Mouse (Mus musculus): Measurements from ENCODE around the gene Lin7b. TPM values are rescaled to one million over a fixed set of nuclear protein-coding genes. Genes with fewer than 3 reads are reported as not detected.

Gene Lin7b
- polyA plus RNA-seq, 1 experiment from 2014 or later: 0.96 TPM

DNA sequence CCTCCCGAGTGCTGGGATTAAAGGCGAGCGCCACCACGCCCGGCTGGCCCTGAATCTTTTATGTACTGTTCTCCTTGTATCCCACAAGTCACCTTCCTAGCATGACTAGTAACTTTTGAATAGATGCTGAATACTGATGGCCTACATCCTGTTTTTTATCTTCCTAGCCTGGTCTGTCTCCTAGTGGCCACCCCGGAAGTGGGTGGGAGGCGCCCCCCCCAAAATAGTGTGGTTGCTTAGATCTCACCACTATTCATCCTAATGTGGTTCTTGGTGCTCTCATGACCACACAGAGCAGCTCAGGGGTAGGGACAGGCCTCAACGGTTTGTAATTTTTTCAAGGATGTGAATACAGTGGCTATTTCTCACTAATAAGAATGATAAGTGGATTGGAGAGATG, 4.2 kb upstream of the Lin7b start:
- Histone ChIP-seq H3K9ac (no peak overlapping the region), H3K36me3 (peaks cover 72% of the 10 kb centered on the region), H3K4me3 (replicated peaks) (no peak overlapping the region), H3K27me3 (peaks cover 6% of the 10 kb centered on the region), H3K4me2 (no peak overlapping the region), H3K9me3 (replicated peaks) (no peaks in the 10 kb centered on the region), H3K27ac (no peak overlapping the region), H3K4me1 (peaks cover 16% of the 10 kb centered on the region)
- ATAC-seq (replicated peaks; ENCODE audit: low FRiP score): no peak
- WGBS: 90% methylated on average over 8 of the region's 8 CpGs

DNA sequence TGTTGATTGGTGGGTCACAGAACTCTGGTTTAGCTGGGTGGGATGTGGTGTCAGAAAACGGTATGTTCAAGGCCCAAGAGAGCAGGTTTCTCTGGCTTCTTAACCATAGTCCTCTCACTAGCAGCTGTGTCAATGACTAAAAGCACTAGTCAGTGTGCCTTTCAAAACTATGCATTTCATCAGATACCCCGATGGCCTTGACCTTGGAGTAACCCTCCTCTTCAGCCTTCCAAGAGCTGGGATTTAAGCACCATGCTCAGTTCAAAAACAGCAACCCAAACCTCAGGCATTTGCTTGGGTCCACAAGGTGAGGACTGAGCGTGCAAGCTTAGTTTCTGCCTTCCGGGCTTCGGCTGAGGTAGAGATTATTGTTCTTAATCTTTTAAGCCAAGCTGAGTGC, 2.0 kb upstream of the Lin7b start:
- ATAC-seq (replicated peaks; ENCODE audit: low FRiP score): no peak
- no peaks in the 10 kb centered on the region for H3K9me3 ChIP-seq (replicated peaks)
- H3K36me3 ChIP-seq: peaks cover 50% of the 10 kb centered on the region
- H3K4me3 ChIP-seq (replicated peaks): no peak overlapping the region
- H3K4me2 ChIP-seq: no peak overlapping the region
- no peak overlapping the region for H3K9ac ChIP-seq
- H3K27me3 ChIP-seq: peaks cover 25% of the 10 kb centered on the region
- no peak overlapping the region for H3K27ac ChIP-seq
- WGBS: 78% methylated on average over 5 of the region's 5 CpGs
- peaks cover 27% of the 10 kb centered on the region for H3K4me1 ChIP-seq

DNA sequence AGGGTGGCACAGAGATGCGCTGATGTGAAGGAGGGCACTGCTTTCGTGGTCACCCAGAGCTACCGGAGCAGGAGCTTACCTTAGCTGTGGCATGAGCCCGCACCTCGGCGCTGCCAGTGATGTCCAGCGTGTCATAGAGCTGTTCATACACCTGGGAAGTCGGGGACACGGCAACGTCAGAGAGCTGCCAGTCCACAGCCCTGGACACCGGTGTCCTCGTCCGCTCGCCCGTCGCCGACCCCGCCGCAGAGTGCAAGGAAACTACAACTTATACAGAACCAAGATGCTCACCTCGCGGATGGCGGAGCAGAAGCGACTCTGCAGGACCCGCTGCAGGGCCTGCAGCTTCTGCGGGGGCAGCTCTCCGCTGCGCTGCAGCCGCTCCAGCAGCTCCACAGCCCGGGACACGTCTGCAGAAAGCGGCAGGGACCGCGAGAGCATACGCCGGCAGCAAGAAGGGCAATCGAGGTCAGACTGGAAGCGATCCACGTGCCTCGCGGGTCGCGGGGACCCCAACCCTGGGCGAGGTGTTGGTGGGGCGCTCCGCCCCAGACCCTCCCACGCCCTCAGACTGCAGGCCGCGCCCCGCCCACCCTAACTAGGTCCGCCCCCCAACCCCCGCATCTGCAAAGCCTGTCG, 428 bp downstream of the Lin7b start:
- peak; percentile 1; the same call in 1 of the 2 replicates for ATAC-seq (replicated peaks; ENCODE audit: low FRiP score)
- peaks cover 26% of the 10 kb centered on the region for H3K36me3 ChIP-seq

DNA sequence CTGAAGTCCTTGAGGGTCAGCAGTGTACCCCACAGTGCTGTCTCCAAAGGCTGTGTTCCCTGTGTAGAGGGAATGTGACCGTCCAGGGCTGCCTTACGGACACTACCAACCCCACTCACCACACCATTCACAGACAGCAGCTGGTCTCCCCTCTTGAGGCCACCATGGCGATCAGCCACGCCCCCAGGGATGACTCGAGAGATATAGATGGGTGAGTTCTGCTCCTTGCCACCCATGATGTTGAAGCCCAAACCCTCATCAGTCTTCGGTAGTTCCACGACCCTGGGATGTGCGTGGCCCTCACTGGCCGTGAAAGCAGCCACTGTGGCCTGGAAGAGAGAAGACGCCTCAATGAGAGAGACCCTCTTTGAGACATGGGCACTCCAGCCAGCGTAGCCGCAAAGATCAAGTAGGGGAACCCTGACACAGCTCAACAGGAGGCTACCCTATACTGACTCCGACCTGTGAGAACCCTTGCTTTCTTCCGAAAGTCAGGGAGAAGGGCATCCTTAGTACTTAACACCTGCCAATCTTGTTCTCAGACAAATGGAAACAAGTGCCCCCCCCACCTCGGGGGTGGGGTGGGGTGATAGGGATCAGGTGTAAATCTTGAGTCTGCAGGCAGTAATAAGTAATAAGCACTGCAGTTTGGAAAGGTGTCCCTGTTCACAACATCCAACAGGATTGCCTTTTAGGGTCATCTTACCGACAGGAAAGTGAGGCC, 1.2 kb downstream of the Lin7b start:
- 74% methylated on average over 16 of the region's 16 CpGs for WGBS

More for the DNA sequence above, 428 bp downstream of the Lin7b start:
- 5% methylated on average over 52 of the region's 52 CpGs for whole genome bisulfite sequencing
- Histone ChIP-seq H3K27ac (no peak overlapping the region), H3K4me1 (peaks cover 40% of the 10 kb centered on the region), H3K9me3 (replicated peaks) (no peaks in the 10 kb centered on the region), H3K4me2 (peak overlapping the region; percentile 97), H3K9ac (peak overlapping the region; percentile 44), H3K27me3 (peaks cover 41% of the 10 kb centered on the region), H3K4me3 (replicated peaks) (peak overlapping the region; percentile 56)

DNA sequence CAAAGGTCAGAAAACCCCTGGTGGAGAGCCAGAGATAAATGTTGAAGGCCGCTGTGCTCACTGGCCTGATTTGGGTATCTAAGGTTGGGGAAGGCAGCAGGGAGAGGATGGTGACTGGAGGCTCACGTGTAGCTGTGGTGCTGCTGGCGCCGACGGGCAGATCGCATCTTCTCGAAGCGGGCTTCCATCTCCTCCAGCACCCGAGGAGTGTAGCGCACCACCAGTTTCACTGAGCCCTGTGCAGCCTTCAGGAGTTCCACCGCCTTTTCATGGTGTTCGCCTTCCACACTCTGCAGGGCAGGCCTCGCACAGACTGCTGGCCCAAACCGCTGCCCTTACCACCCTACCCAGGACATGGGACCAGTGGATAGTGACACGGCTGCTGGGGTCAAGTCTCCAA, 2.2 kb downstream of the Lin7b start:
- 80% methylated on average over 15 of the region's 15 CpGs for WGBS
- Histone ChIP-seq H3K4me2 (peak overlapping the region; percentile 99), H3K27ac (no peak overlapping the region), H3K36me3 (peaks cover 10% of the 10 kb centered on the region), H3K27me3 (peaks cover 58% of the 10 kb centered on the region), H3K4me3 (replicated peaks) (no peak overlapping the region), H3K4me1 (peaks cover 40% of the 10 kb centered on the region), H3K9me3 (replicated peaks) (no peaks in the 10 kb centered on the region), H3K9ac (no peak overlapping the region)
- ATAC-seq (replicated peaks; ENCODE audit: low FRiP score): no peak

More for the DNA sequence above, 1.2 kb downstream of the Lin7b start:
- Histone ChIP-seq H3K9ac (no peak overlapping the region), H3K9me3 (replicated peaks) (no peaks in the 10 kb centered on the region), H3K4me3 (replicated peaks) (no peak overlapping the region), H3K27me3 (peaks cover 48% of the 10 kb centered on the region), H3K4me1 (peaks cover 40% of the 10 kb centered on the region), H3K36me3 (peaks cover 20% of the 10 kb centered on the region), H3K27ac (no peak overlapping the region), H3K4me2 (no peak overlapping the region)
- ATAC-seq (replicated peaks; ENCODE audit: low FRiP score): no peak

GRCm38 (mm10) chr7:45367020-45367880, 3.1 kb downstream of the Lin7b start:
- Histone ChIP-seq H3K9ac (peak overlapping the region; percentile 47), H3K4me2 (peak overlapping the region; percentile 99), H3K27me3 (peaks cover 67% of the 10 kb centered on the region), H3K4me1 (peaks cover 45% of the 10 kb centered on the region), H3K27ac (peak overlapping the region; percentile 64; the same call in 1 of the 2 replicates), H3K36me3 (0 out of 2 replicates have a peak, but pooled peaks cover under 1% of the 10 kb centered on the region), H3K4me3 (replicated peaks) (peak overlapping the region; percentile 62), H3K9me3 (replicated peaks) (no peaks in the 10 kb centered on the region)
- under 1% methylated on average over 70 of the region's 70 CpGs for WGBS
- peak; percentile 81 for ATAC-seq (replicated peaks; ENCODE audit: low FRiP score)

DNA sequence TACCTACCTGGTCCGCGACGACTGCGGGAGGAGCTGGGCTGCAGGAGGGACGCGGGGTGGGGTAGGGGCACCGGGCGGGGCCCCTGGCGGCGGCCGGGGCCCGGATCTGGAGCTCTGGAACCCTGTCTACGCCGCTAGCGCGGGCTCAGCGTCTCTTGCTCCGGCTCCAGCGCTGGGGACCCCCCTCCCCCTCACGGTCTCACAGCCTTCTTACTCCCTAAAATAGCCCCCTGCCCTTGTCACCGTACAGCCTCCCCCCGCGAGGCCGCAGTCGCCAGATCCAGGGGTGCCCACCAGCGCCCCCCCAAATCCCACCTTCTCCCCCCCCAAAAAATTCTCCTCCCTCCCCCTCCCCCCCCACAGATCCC, 3.7 kb downstream of the Lin7b start, which contains the start of gene Ppfia3:
Gene Ppfia3 (minus strand): TSS at position 368 of the 368 bp plus-strand sequence.
- H3K4me3 ChIP-seq (replicated peaks): peak within 1 kb of the TSS; percentile 62
- peak within 1 kb of the TSS; percentile 99 for H3K4me2 ChIP-seq
- peak; percentile 8; the same call in 1 of the 2 replicates for ATAC-seq (replicated peaks; ENCODE audit: low FRiP score)
- H3K9ac ChIP-seq: peak within 1 kb of the TSS; percentile 47
- peaks cover 73% of the 10 kb centered on the region for H3K27me3 ChIP-seq
- peaks cover 51% of the 10 kb centered on the region for H3K4me1 ChIP-seq
- under 1% methylated on average over 26 of the region's 26 CpGs for WGBS
- H3K36me3 ChIP-seq: no peaks in the 10 kb centered on the region
- H3K9me3 ChIP-seq (replicated peaks): no peaks in the 10 kb centered on the region
- H3K27ac ChIP-seq: peak within 1 kb of the TSS; percentile 64; the same call in 1 of the 2 replicates

DNA sequence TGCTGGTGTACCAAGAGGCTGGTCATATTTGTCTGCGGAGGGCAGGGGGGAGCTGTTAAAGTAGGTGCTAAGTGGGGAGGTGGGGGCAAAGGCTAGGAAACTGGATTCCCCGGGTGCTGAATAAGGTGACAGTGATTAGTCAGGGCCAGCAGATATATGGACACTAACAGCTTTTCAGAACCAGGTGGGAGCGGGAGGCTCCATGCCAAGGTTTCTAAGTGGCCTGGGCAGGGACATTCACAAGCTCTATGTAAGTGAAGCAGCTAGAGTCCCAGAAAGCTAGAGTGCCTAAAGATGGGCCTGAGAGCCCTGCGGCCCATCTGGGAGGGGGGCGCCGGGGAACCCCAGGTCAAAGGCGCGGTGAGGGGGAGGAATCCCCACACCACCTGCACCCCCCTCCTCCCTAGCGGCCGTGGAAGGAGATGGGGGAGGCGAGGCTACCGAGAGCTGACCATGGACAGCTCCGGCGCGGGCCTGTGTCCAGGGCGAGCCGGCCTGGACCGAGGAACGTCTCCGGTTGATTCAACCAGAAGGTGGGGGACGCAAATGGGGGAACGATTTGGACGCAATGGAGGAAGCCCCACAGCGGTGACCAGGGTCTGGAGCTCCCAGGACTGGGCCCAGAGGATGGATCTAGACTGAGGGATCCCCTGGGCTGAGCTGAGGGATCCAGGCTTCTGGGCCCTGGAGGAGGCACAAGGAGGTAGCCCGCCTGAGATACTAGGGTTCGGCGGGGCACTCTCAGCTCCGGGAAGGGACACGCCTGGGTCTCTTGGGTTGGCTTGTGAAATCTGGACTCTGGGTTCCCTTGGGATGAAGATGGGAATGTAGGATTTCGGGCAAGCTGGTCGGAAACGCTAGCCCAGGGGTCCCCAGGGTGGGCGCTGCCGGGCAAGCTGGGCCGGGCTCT, 4.4 kb downstream of the Lin7b start:
- Histone ChIP-seq H3K4me3 (replicated peaks) (peak overlapping the region; percentile 62), H3K9me3 (replicated peaks) (no peaks in the 10 kb centered on the region), H3K27me3 (peaks cover 80% of the 10 kb centered on the region), H3K4me2 (peak overlapping the region; percentile 99), H3K27ac (no peak overlapping the region), H3K9ac (peak overlapping the region; percentile 47), H3K4me1 (peaks cover 55% of the 10 kb centered on the region), H3K36me3 (no peaks in the 10 kb centered on the region)
- WGBS: 3% methylated on average over 35 of the region's 35 CpGs
- ATAC-seq (replicated peaks; ENCODE audit: low FRiP score): no peak

DNA sequence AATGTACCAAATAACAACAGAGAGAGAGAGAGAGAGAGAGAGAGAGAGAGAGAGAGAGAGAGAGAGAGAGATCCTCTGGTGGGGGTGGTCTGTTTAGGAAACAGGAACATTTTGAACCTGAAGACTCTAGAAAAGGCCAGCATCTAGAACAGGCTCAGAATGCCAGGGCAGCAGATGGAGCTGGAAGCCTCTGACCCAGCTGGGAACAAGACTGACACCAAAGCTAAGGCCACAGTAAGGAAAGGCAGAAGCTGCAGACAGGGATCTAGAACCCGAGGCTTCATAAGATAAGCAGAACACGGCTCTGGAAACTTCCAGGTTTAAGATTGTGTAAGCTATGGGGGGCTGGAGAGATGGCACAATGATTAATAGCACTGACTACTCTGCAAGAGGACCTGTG, 6.4 kb downstream of the Lin7b start:
- no peak overlapping the region for H3K27ac ChIP-seq
- H3K4me2 ChIP-seq: no peak overlapping the region
- H3K36me3 ChIP-seq: no peaks in the 10 kb centered on the region
- no peaks in the 10 kb centered on the region for H3K9me3 ChIP-seq (replicated peaks)
- H3K4me1 ChIP-seq: peaks cover 42% of the 10 kb centered on the region
- WGBS: 71% methylated on average over 2 of the region's 2 CpGs
- ATAC-seq (replicated peaks; ENCODE audit: low FRiP score): no peak
- no peak overlapping the region for H3K4me3 ChIP-seq (replicated peaks)
- H3K9ac ChIP-seq: no peak overlapping the region
- peaks cover 85% of the 10 kb centered on the region for H3K27me3 ChIP-seq

DNA sequence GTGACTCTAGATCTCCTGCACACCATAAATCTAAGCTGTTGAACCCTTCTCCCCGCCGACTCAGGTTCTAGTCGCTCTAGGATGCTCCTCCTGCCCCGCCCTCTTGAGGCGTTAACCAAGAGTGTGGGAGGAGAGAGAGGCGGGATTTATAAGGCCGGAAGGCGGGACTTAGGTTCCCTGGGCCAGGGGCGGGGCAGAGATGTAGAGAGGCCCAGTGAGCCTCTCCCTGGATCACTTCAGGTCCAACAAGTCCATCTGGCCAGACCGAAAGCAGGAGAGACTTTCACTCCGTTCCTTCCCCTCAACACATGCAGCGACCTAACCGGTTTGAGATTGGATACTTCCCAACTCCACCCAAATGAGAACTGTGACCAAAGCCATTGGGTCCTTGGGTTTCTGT, 7.6 kb downstream of the Lin7b start:
- H3K27me3 ChIP-seq: peaks cover 73% of the 10 kb centered on the region
- whole genome bisulfite sequencing: 6% methylated on average over 13 of the region's 13 CpGs
- ATAC-seq (replicated peaks; ENCODE audit: low FRiP score): no peak

GRCm38 (mm10) chr7:45361243-45361804, 9.1 kb downstream of the Lin7b start:
- under 1% methylated on average over 43 of the region's 43 CpGs for WGBS
- peak overlapping the region; percentile 31 for H3K9ac ChIP-seq

More for the DNA sequence above, 7.6 kb downstream of the Lin7b start:
- Histone ChIP-seq H3K9ac (no peak overlapping the region), H3K4me1 (peaks cover 35% of the 10 kb centered on the region), H3K36me3 (no peaks in the 10 kb centered on the region), H3K9me3 (replicated peaks) (no peaks in the 10 kb centered on the region), H3K4me2 (0 out of 2 replicates have a peak overlapping the region, but pooled peaks have one; percentile 8), H3K4me3 (replicated peaks) (no peak overlapping the region), H3K27ac (no peak overlapping the region)

More at GRCm38 (mm10) chr7:45361243-45361804, 9.1 kb downstream of the Lin7b start:
- Histone ChIP-seq H3K27ac (no peak overlapping the region), H3K4me2 (peak overlapping the region; percentile 63), H3K9me3 (replicated peaks) (no peaks in the 10 kb centered on the region), H3K36me3 (no peaks in the 10 kb centered on the region), H3K27me3 (peaks cover 70% of the 10 kb centered on the region), H3K4me1 (peaks cover 27% of the 10 kb centered on the region), H3K4me3 (replicated peaks) (peak overlapping the region; percentile 43)
- peak; percentile 85 for ATAC-seq (replicated peaks; ENCODE audit: low FRiP score)
